Mouse (Mus musculus) large intestine, adult 2 months (tissue): Measurements from ENCODE around the gene Cuedc1. TPM values are rescaled to one million over a fixed set of nuclear protein-coding genes. Genes with fewer than 3 reads are reported as not detected.

Source experiments
- DNase-seq: peaks from one replicate; pipeline ENCODE4 v3.0.0-alpha.2; 2012; ENCODE audit warnings: low read depth, low spot score
- whole genome bisulfite sequencing: fragments of 180-500 bp; shearing (Covaris S2); methylation state at CpG from one replicate; pipeline ENCODE4 v1.1.7; 2018; 5-methylcytosine and 5-hydroxymethylcytosine counted together
- polyA plus RNA-seq: library from polyadenylated mRNA; depleted of rRNA; stranded (reverse); fragments of >200 nt; gene quantifications from 2 replicates; pipeline ENCODE4 v1.2.3, GENCODE M21; 2012

The Cuedc1 gene
- polyA plus RNA-seq, 1 experiment = 11.2 TPM

GRCm38 (mm10) chr11:88076394-88076793 lies 21.5 kb upstream of the Cuedc1 start:
- WGBS = 77% methylated on average over 1 of the region's 1 CpGs
- no peak for DNase-seq

- WGBS = 74% methylated on average over 6 of the region's 6 CpGs
- no peak for DNase-seq
Observed at GRCm38 (mm10) chr11:88083699-88084098, 14.2 kb upstream of the Cuedc1 start.

GRCm38 (mm10) chr11:88086737-88087627 lies 10.9 kb upstream of the Cuedc1 start:
- WGBS = 12% methylated on average over 25 of the region's 25 CpGs
- peak; percentile 54 for DNase-seq

GRCm38 (mm10) chr11:88089150-88089549 lies 8.7 kb upstream of the Cuedc1 start:
- WGBS = 69% methylated on average over 5 of the region's 5 CpGs
- DNase-seq = no peak

GRCm38 (mm10) chr11:88090293-88090692 lies 7.6 kb upstream of the Cuedc1 start:
- WGBS = 72% methylated on average over 5 of the region's 5 CpGs
- no peak for DNase-seq

- DNase-seq = no peak
Observed at GRCm38 (mm10) chr11:88091949-88092348, 5.9 kb upstream of the Cuedc1 start.

GRCm38 (mm10) chr11:88097173-88097572 lies 685 bp upstream of the Cuedc1 start:
- WGBS = 35% methylated on average over 4 of the region's 4 CpGs

More at GRCm38 (mm10) chr11:88091949-88092348, 5.9 kb upstream of the Cuedc1 start:
- WGBS = 73% methylated on average over 1 of the region's 1 CpGs

GRCm38 (mm10) chr11:88098787-88099598 lies 1.1 kb downstream of the Cuedc1 start:
- 1% methylated on average over 89 of the region's 95 CpGs for WGBS
- DNase-seq = no peak

More at GRCm38 (mm10) chr11:88097173-88097572, 685 bp upstream of the Cuedc1 start:
- no peak for DNase-seq

- WGBS = 4% methylated on average over 38 of the region's 38 CpGs
Observed at GRCm38 (mm10) chr11:88099599-88100023, 1.8 kb downstream of the Cuedc1 start.

GRCm38 (mm10) chr11:88100170-88100569 lies 2.3 kb downstream of the Cuedc1 start:
- 57% methylated on average over 4 of the region's 4 CpGs for WGBS
- no peak for DNase-seq

More at GRCm38 (mm10) chr11:88099599-88100023, 1.8 kb downstream of the Cuedc1 start:
- DNase-seq = no peak

- WGBS = 91% methylated on average over 19 of the region's 19 CpGs
- no peak for DNase-seq
Observed at GRCm38 (mm10) chr11:88103214-88103941, 5.5 kb downstream of the Cuedc1 start.

- no peak for DNase-seq
- 77% methylated on average over 6 of the region's 6 CpGs for WGBS
Observed at GRCm38 (mm10) chr11:88105494-88106291, 7.8 kb downstream of the Cuedc1 start.

- 51% methylated on average over 8 of the region's 8 CpGs for WGBS
Observed at GRCm38 (mm10) chr11:88106292-88106554, 8.4 kb downstream of the Cuedc1 start.

GRCm38 (mm10) chr11:88107365-88107764 lies 9.5 kb downstream of the Cuedc1 start:
- WGBS = 53% methylated on average over 4 of the region's 4 CpGs
- no peak for DNase-seq

More at GRCm38 (mm10) chr11:88106292-88106554, 8.4 kb downstream of the Cuedc1 start:
- DNase-seq = no peak

- DNase-seq = no peak
- WGBS = 63% methylated on average over 9 of the region's 9 CpGs
Observed at GRCm38 (mm10) chr11:88110031-88110594, 12.3 kb downstream of the Cuedc1 start.

- 69% methylated on average over 13 of the region's 13 CpGs for WGBS
- DNase-seq = no peak
Observed at GRCm38 (mm10) chr11:88112078-88112477, 14.2 kb downstream of the Cuedc1 start.

GRCm38 (mm10) chr11:88112677-88113333 lies 14.9 kb downstream of the Cuedc1 start:
- 89% methylated on average over 7 of the region's 7 CpGs for WGBS

GRCm38 (mm10) chr11:88113543-88114271 lies 15.8 kb downstream of the Cuedc1 start:
- WGBS = 62% methylated on average over 6 of the region's 6 CpGs
- DNase-seq = no peak

More at GRCm38 (mm10) chr11:88112677-88113333, 14.9 kb downstream of the Cuedc1 start:
- no peak for DNase-seq
